Mouse (Mus musculus): Measurements from ENCODE around the gene Cubn.

Cubn gene

GRCm38 (mm10) chr2:13237140-13237901 lies 254.3 kb downstream of the Cubn start:
- DNase-seq (ENCODE audit: low spot score), result peak; percentile 13

- no peak for DNase-seq (ENCODE audit: low spot score)
These were observed 255.9 kb downstream of the Cubn start for GRCm38 (mm10) chr2:13235696-13236095.

GRCm38 (mm10) chr2:13234796-13235195 lies 256.8 kb downstream of the Cubn start:
- DNase-seq (ENCODE audit: low spot score), result no peak

GRCm38 (mm10) chr2:13233902-13234301 lies 257.7 kb downstream of the Cubn start:
- DNase-seq (ENCODE audit: low spot score), result no peak

- no peak for DNase-seq (ENCODE audit: low spot score)
These were observed 258.3 kb downstream of the Cubn start for GRCm38 (mm10) chr2:13233254-13233835.

GRCm38 (mm10) chr2:13232305-13232704 lies 259.3 kb downstream of the Cubn start:
- DNase-seq (ENCODE audit: low spot score), result no peak

- DNase-seq (ENCODE audit: low spot score), result no peak
These were observed 261.9 kb downstream of the Cubn start for GRCm38 (mm10) chr2:13229686-13230085.
